In the genomic region with DNA sequence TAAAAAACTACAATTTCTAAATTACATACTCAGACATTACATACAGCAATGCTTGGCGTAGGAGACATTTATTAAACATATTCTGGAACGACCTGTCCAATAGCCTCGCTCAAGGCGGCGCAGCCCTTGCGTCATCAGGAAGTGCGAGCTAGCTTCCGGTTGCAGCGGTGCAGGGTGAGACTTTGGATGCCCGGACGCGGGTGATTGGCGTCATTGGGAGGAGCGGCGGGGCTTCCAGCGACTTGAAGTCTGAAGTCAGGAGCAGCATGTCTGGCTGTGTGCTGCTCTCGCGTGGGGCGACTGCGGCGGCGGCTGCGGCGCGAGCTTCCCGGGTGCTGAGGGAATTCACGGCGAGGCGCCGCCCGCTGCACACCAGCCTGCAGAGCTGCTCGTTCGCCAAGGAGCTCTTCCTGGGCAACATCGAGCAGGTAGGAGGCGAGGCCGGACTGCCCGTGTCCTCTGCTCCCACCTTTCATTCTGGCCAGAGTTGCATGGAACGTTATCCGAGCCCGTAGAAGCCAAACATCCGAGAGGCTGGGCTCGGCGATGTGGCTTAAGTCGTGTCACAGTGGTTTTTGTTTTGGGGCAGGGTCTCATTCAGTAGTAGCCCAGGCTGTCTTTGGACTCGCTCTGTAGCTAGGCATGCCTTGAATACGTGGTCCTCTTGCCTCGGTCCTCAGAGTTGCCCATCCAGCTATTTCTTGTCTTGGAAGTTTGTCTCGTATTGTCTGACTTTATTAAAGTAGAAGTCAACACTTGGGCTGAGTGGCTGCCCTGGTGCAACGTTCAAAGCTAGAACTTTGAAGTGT, we compare ENCODE assay signal across 1 mouse cellular context.
TF ChIP-seq lines count a peak whose summit lies in the region.

A gene (plus strand): TSS at position 137 of the 809 bp plus-strand sequence.

TF ChIP-seq in MEL, 35 proteins besides CTCF, POLR2A, EP300 and RAD21 (continued from another document):
- no peak for TF ChIP-seq UBTF (IDR thresholded peaks at IDR 0.05; ENCODE audit: borderline replicate concordance, insufficient read depth, low read depth, low read length)
- peak; percentile 85 for TF ChIP-seq NELFE (IDR thresholded peaks at IDR 0.05; ENCODE audit: low read depth, low read length)
- TF ChIP-seq MAX (IDR thresholded peaks at IDR 0.05; ENCODE audit: low read length) = peak; percentile 75
- peak; percentile 91 for TF ChIP-seq MXI1 (IDR thresholded peaks at IDR 0.05; ENCODE audit: low read depth, low read length)
- peak; percentile 80 for TF ChIP-seq TBP (IDR thresholded peaks at IDR 0.05; ENCODE audit: low read depth, low read length)
- TF ChIP-seq ZKSCAN1 (IDR thresholded peaks at IDR 0.05; ENCODE audit: low read depth, low read length) = no peak
- TF ChIP-seq TCF12 (IDR thresholded peaks at IDR 0.05; ENCODE audit: low read depth, low read length) = peak; percentile 41; the same call in 1 of the 2 replicates
- no peak for TF ChIP-seq SMC3 (IDR thresholded peaks at IDR 0.05; ENCODE audit: low read depth, low read length)
